Mouse (Mus musculus) layer of hippocampus, adult 18-20 months (tissue): ENCODE data around the gene Ltbp4. TPM values are rescaled to one million over a fixed set of nuclear protein-coding genes. Genes with fewer than 3 reads are reported as not detected.

ENCODE experiments used
- DNase-seq, 2 experiments: peaks; one replicate each; pipeline ENCODE4 v3.0.0; 2022; ENCODE audit warnings: low spot score in 2 of 2
- long read RNA-seq: library from polyadenylated mRNA; stranded (forward); transcript quantifications from one replicate; pipeline ENCODE4 v2.0.0, GENCODE M21; 2021
- total RNA-seq, 2 experiments: library from RNA; stranded (reverse); gene quantifications; 2 replicates each; pipeline ENCODE4 v1.2.3; 2021

Gene Ltbp4
- total RNA-seq, result 10 to 100 TPM; 43.9 to 47.5 TPM
- long read RNA-seq, full-length matches to known transcripts, result 54 of 104 reads
- long read RNA-seq, partial matches to known transcripts, result 14 of 104 reads
- long read RNA-seq, other reads (novel, unspliced or antisense), result 36 of 104 reads

- DNase-seq, result no peak
Observed at GRCm38 (mm10) chr7:27337175-27337853, at the start of gene Ltbp4. Gene Ltbp4, minus strand, starts transcription at chr7:27337692.

GRCm38 (mm10) chr7:27384731-27385130, 47.2 kb upstream of the Ltbp4 start:
- DNase-seq, result peak; percentile 67 to 82

GRCm38 (mm10) chr7:27384134-27384533, 46.6 kb upstream of the Ltbp4 start:
- no peak for DNase-seq

- DNase-seq, result no peak
Observed at GRCm38 (mm10) chr7:27383233-27383632, 45.7 kb upstream of the Ltbp4 start.

GRCm38 (mm10) chr7:27381560-27381959, 44.1 kb upstream of the Ltbp4 start:
- DNase-seq, result no peak

- no peak for DNase-seq
Observed at GRCm38 (mm10) chr7:27381009-27381408, 43.5 kb upstream of the Ltbp4 start.

- DNase-seq, result no peak
Observed at GRCm38 (mm10) chr7:27379836-27380235, 42.3 kb upstream of the Ltbp4 start.

GRCm38 (mm10) chr7:27378431-27378830, 40.9 kb upstream of the Ltbp4 start:
- no peak for DNase-seq

- peak; percentile 65 to 77 for DNase-seq
Observed at GRCm38 (mm10) chr7:27375274-27375673, 37.8 kb upstream of the Ltbp4 start.

- no peak for DNase-seq
Observed at GRCm38 (mm10) chr7:27371715-27372462, 34.4 kb upstream of the Ltbp4 start.

- no peak for DNase-seq
Observed at GRCm38 (mm10) chr7:27369111-27369510, 31.6 kb upstream of the Ltbp4 start.

- no peak for DNase-seq
Observed at GRCm38 (mm10) chr7:27367976-27368375, 30.5 kb upstream of the Ltbp4 start.

GRCm38 (mm10) chr7:27366082-27366844, 28.8 kb upstream of the Ltbp4 start:
- peak in 1 of 2 experiments; percentile 51 for DNase-seq

GRCm38 (mm10) chr7:27364379-27364778, 26.9 kb upstream of the Ltbp4 start:
- no peak for DNase-seq

- DNase-seq, result peak; percentile 97 to 99
Observed at GRCm38 (mm10) chr7:27361283-27361946, 23.9 kb upstream of the Ltbp4 start.

GRCm38 (mm10) chr7:27360749-27361148, 23.3 kb upstream of the Ltbp4 start:
- DNase-seq, result no peak

- DNase-seq, result no peak
Observed at GRCm38 (mm10) chr7:27359706-27360358, 22.3 kb upstream of the Ltbp4 start.

GRCm38 (mm10) chr7:27359162-27359561, 21.7 kb upstream of the Ltbp4 start:
- no peak for DNase-seq

- no peak for DNase-seq
Observed at GRCm38 (mm10) chr7:27357595-27357978, 20.1 kb upstream of the Ltbp4 start.

- no peak for DNase-seq
Observed at GRCm38 (mm10) chr7:27356861-27357594, 19.5 kb upstream of the Ltbp4 start, which contains the start of gene Gm20479. Gene Gm20479, minus strand, starts transcription at chr7:27357419.
